Mouse (Mus musculus) cerebellum, adult 11 months (tissue): Measurements from ENCODE around the gene Slc1a5.
A peak's percentile ranks its signal among the peaks of the same experiment; 100 is the strongest.

Source experiments
- DNase-seq: peaks from one replicate; pipeline ENCODE4 v3.0.0; 2022

The Slc1a5 gene

DNA sequence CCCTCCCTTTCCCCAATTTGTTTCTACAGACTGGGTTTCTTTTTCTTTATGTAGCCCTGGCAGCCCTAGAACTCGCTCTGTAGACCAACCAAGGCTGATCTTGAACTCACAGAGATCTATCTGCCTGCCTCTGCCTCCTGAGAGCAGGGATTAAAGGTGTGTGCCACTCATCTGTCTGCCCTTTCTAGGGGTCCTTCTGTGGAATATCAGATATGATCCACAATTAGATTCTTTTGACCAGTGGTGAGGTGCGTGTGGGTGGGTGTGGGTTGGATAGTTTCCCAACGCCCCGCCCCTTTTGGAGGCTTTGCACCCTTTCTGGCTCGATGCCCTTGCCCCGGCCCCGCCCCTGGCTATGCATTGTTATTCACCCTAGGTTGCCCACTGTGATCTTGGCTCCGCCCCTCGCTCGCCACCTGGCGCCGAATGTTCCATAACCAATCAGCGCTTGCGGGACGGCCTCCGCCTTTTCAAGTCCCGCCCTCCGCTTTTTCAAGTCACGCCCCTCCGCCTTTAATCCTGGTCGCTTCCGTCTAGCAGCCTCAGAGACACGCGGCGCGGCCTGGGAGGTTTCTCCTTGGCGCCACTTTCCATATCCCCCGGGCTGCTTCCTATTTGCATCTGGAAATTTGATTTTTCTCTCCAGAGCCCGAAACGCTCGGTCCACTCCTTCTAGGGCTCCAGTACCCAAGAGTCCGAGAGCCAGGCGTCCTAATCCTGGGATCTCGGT is at the start of gene Slc1a5:
Gene Slc1a5, plus strand, starts transcription at position 516 of the 730 bp plus-strand sequence.
- DNase-seq, result peak; percentile 30

DNA sequence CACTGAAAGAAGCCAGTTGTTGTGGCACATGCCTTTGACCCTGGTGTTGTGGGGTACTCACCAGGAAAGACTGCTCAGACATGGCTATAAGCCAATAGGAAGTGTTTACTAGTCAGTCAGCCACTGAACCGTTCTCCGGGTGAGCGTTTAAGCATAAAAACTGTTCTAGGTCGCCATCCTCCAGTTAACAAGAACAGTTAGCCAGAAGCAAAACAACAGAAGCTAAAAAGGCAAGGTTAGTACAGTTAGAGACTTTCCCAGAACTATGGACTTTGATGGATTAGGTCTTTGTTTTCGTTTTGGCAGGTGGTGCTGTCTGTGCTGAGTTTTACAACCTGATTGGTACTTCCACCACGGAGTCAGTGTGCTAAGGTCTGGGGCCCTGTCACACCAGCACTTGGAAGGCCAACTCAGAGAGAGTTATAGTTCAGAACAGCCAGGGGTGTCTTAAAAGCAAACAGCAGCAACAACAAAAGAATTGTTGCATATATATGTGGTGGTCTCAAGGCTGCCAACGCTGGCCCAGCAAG is 49.2 kb upstream of the Slc1a5 start:
- no peak for DNase-seq

DNA sequence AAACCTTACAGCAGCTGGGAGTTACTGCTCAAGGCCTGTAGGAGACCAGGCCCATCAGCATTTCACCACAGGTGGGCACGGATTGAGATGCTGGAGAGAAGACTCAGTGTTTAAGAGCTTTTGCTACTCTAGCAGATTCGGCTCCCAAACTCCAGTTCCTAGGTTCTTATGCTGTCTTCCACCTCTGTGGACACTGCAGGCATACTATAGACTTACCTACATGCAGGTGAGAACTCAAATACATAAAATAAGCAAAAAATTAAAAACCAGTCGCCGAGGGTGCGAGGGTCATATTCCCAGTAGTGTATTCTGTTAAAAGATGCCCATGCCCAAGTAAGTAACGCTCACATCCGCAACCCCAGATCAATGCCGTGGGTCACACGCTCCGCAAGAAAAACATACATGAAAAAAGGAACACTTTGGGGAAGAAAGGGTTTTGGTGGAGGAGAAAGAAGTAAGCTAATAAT is 43.5 kb upstream of the Slc1a5 start:
- DNase-seq, result peak; percentile 37

DNA sequence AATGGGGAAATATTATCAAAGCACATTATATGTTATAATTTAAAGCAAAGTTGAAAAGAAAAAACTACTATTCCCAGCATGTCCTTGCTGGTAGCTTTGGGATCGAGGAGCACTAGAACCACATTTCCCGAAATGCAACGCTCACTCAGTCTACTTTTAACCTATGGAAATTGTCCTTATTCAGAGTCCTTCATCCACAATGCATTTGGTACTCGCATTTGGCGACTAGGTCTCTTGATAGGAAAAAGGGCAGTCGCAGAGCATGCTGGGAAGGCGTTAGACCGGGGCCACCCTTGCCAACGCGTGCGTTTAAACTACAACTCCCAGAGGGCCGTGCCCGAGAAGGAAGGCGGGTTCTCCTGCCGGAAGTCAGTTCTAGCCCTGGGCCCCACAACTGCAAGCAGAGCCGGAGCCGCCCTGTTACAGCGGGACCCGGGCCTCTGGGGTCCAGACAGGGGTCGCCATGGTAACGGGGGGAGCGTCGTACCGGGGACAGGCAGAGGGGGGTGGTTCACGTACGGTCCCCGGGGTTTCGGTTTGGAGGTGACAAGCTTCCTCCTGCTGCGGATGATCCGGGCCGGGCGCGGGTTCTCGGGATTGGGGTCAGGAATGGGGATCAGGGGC is 43.0 kb upstream of the Slc1a5 start, which contains the start of gene Ap2s1:
Gene Ap2s1, plus strand, starts transcription at position 338 of the 624 bp plus-strand sequence.
- peak; percentile 97 for DNase-seq

DNA sequence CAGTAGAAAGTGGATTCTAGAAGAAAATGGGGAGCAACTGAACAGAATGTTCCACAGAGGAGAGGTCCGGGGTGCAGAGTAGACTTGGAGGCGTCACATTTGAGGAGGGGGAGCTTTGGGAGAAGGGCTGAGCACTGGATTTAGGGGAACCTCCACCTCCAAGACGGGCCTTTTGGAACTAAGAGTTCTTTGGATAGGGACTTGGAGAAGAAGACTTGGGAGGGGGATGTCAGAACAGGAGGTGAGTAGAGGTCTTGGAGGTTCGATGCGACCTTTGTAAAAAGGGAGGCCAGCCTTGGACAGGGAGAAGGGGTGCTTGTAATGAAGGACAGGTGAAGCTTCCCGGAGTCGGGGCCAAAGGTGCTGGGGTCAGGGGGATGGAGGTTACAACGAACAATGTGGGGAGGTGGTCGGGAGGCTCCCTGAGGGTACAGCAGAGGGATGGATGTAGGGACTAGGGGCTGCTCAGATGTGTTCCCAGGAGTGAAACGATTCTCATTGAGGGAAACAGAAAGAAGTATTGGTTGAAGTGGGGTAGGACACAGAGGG is 42.0 kb upstream of the Slc1a5 start:
- DNase-seq, result peak; percentile 26

DNA sequence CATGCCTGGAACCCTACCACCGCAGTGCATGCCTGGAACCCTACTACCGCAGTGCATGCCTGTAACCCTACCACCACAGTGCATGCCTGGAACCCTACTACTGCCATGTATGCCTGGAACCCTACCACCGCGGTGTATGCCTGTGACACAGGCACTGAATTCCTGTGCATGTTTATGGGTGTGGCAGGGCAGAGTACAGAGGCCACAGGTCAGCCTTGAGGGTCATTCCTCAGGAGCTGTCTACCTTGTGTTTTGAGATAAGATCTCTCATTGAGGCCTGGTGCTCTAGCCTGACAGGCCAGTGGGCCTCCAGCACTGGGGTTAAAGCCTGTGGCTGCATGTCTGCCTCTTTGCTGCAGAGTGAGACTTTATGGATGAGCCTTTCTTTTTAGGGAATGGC is 35.8 kb upstream of the Slc1a5 start:
- no peak for DNase-seq

DNA sequence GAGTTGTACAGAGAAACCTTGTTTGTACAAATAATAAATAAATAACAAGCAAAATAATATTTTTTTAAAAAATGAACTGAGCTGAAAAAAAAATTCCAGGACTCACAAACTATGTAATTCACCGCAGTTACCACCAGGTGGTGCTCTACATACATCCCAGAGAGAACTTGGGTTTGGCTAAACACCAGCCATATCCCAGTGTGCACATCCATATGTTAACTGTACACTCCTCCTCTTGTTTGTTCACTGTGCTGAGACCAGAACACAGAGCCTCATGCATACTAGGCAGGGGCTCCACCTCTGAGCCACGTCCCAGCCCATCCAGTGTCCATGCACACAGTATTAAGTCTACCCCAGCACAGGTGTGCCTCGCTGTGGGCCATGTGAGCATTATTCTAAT is 35.0 kb upstream of the Slc1a5 start:
- peak; percentile 42 for DNase-seq

DNA sequence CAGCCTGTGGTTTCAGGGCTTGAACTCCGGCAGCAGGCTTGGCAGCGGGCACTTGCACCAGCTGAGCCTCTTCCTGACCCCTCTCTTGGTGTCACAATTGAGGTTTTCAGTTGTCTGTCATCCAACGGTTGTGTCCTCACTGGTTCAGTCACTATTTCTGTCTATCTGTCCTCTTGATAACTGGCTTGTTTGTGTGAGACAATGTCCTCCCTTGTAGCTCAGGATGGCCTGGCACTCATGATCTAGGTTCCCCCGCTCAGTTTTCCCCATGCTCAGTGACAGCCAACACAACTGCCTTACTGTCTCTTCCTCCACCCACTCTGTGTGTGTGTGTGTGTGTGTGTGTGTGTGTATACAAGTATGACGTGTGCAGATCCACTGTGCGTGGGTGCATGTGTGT is 33.5 kb upstream of the Slc1a5 start:
- DNase-seq, result no peak

DNA sequence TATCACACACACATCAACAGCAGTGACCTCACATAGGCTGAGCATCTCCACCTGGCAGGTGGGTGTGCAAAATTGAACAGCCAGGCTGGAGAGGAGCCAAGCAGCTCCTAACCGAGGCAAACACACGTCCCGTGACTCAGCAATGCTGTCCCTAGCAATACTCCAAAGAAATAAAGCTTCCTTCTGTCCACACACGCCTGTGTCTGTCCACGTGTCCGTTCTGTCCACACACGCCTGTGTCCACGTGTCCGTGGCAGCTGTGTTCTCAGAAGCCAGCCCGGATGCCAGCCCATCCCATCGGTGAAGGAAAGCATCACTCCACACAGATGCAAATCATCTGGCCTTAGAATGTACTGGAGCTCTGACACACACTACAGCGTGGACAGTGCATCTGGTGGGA is 29.1 kb upstream of the Slc1a5 start:
- no peak for DNase-seq

DNA sequence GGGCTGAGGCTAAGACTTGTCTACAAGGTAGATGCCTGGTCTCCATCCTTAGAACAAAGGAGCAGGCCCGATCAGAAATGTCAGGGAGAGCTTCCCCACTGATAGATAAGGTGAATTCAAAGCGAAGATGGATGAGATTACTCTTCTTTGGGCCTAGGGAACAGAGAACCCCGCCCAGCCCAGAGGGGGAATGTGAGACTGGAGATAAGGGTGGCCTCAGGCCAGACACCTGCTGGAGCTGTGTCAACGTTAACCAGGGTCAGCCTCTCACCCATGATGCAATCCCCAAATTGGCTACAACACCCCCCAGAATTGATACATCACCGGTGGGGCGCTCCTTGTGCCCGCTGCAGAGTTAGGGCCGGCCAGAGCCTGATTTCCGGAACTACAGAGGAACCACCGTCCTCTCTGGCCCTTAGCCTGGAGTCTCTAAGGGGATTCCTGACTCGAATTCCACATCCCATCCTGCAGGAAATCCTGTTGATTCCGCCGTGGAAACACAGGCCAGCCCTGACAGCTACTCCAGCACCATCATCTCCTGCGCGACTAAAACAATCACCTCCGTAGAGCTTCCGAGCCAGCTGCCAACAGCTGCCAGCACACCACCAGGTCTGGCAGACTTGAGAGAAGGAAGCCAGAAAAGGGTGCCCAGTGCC is 25.6 kb upstream of the Slc1a5 start:
- no peak for DNase-seq

DNA sequence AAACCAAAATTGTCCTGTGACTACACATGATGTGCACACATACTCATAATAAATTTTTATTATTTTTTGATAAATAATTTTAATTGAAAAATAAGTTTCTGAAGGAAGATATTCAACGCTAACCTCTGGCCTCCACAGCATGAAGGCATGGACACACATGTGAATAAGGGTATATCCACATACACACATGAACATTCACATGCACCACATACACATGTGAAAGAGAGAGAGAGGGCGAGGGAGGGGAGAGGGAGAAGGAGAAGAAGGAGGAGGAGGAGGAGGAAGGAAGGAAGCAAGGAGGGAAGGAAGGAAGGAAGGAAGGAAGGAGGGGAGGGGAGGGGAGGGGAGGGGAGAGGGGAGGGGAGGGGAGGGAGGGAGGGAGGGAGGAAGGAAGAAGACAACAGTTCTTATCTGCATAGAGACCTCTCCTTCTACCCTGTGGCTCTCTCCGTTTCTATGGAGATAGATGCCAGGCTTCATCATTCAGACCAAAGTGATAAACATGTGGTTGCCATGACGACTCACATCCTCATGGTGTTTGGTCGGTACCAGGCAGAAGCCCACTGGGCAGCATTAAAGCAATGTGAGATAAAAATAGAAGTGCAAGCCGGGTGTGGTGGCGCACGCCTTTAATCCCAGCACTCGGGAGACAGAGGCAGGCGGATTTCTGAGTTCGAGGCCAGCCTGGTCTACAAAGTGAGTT is 22.1 kb upstream of the Slc1a5 start:
- DNase-seq, result no peak

DNA sequence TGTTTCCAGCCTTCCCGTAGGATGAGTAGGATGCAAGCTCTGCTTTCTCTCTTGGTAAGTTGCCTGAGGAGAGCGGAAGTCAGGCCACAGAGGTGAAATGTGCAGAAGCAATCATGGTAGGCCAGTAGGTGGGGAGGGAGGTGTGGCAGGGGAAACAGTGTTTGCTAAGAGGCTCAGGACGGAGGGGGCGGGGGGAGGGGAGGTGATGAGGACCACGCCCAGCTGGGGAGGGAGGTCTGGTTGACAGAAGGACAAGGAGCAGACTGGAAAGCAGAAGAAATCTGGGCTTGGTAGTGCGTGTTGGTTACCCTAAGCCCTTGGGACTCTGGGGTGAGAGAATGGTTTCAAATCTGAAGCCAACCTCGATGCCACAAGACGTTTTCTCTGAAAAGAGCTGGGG is 20.8 kb upstream of the Slc1a5 start:
- DNase-seq, result no peak

DNA sequence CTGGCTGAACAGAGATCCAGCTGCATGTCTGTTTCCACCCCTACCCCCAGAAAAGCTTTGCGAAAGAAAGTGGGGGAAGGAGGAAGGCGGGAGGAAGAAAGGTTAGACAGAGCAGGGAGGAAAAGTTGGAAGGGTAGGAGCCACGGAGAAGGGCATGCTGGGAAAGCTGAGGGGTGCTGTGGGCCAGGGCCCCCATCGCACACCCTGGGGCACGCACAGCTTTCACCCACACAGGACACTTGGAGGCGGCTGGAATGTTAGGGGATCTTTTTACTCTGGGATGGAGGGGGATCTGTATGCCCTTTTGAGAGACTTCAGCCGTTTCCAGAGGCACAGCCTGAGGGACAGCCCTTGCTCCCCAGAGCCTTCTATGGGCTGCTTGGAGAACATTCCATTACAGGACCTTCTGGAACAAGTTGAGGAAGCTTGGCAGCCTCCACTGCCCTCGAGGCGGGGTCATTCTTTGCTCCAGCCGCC is 20.1 kb upstream of the Slc1a5 start:
- no peak for DNase-seq

DNA sequence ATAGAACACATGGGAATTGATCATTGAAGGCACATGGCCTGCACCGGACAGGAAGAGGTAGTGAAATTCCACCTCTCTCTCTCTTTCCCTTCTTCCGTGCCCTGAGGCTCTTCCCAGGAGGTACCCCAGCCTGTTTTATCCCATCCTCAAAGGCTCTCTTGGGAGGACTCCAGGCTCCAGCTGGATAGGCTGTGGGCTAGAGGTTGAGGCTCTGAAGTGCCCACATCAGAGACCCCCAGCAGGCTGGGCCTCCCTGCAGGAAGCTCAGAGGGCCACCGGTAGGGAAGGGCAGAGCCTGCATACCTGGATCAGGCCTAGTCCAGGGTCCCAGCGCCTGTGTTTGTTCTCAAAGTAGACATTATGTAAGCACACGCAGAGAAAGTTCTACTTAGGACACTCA is 19.5 kb upstream of the Slc1a5 start:
- DNase-seq, result no peak

DNA sequence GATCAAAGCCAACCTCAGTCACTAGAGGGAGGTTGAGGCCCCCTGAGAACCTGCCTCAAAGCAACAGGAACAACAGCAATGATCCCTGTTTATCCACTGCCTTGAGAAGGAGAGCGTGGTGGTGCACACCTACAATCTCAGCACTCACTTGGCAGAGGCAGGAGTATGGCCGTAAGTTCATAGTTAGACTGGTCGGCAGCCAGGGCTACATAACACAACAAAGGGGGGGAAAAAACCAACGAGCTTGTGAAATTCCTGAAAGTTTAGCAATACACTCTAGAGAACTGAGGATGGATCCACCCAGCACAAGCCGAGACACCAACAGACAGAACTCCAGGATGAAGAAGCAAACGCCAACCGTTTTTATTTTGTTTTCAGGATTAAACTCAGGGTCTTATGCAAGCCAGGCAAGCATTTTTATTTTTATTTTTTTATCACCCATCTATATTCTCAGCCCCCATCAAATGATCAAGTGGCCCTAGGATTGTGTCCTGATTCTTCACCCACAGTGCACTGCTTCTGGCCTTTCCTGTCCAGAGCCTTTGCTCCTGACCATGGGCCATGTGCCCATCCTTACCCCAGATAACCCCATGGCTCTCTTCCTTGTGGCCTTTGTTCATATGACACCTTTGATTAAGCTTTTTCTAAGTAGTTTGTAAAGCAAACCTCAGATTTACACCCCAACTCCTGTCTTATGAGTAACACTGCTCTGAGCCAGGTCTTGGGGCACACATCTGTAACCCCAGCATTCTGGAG is 17.5 kb upstream of the Slc1a5 start:
- no peak for DNase-seq

DNA sequence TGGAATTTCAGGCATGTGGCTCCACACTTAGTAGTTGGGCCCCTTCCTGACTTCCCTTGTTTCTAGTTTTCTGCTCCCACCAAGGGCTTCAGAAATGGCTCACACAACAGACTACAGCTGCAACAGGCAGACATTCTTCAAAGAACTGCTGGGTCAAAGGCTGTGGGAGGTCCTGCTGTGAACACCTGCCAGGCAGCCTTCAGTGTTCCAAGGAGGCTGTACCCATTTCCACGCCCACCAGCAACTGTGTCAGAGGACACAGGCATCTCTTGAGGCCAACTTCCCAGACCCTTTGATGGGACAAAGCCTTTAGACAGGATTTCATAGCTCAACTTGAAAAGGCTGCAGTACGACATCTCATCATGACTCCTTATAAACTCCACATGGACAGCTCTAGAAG is 14.7 kb upstream of the Slc1a5 start:
- DNase-seq, result no peak

DNA sequence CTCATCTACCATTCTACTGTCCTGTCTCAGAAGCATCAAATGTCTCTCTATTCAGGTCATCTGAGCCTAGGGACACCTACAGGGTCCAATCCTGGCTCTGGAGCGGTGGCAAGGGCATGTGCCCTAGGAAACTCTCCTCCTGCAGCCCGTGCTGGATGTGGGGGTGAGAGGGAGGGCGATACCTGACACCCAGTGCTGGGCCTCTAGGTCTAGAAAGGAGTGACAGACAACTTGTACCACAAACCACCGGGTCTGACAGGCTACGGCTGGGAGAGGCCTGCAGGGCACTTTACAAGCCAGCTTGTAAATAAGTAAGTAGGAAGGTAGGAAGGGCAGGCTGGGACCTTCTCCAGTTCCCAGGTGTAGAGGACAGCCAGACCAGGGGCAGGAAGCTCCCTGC is 5.3 kb upstream of the Slc1a5 start:
- DNase-seq, result no peak

DNA sequence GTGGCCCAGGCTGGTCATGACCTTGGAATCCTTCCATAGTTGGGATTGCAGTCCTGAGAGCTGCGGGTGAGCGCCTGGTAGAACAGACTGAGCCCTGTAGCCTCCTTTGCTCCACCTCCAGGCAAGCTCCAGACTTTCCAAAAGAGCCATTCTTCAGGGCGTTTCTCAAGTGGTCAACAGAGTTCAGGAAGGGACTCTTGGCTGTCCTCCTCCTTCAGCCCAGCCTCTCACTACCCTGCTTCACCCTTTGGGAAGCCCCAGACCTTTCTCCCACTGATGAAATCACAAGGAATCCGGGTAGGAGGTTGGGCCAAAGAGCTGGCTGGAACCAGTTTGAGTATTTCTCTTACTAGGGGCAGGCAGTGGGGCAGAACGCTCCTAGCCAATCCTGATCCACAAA is 1.1 kb upstream of the Slc1a5 start:
- DNase-seq, result no peak

DNA sequence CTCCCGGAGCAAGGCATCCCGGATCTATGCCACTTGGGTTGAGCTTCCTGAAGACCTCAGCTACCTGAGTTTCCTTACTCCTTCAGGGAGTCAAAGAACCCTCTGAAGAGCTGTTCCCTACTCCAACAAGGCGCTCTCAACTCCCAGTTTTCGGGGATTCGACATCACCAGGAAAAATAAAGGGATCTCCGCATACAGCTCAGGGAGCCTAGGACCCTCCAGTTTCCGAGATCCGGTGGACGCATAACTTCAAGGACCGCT is 345 bp downstream of the Slc1a5 start:
- no peak for DNase-seq

DNA sequence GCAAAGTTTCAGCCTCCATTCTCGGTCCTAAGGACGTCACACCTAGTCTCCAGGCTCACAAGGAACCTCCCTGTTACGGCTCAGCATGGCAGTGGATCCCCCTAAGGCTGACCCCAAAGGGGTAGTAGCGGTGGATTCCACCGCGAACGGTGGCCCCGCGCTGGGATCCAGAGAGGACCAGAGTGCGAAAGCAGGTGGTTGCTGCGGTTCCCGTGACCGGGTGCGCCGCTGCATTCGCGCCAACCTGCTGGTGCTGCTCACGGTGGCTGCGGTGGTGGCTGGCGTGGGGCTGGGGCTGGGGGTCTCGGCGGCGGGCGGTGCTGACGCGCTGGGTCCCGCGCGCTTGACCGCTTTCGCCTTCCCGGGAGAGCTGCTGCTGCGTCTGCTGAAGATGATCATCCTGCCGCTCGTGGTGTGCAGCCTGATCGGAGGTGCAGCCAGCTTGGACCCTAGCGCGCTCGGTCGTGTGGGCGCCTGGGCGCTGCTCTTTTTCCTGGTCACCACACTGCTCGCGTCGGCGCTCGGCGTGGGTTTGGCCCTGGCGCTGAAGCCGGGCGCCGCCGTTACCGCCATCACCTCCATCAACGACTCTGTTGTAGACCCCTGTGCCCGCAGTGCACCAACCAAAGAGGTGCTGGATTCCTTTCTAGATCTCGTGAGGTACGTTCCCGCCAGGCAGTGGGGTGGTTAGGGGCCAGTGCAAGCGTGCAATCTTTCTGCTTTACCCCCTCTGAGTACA is 845 bp downstream of the Slc1a5 start:
- no peak for DNase-seq

DNA sequence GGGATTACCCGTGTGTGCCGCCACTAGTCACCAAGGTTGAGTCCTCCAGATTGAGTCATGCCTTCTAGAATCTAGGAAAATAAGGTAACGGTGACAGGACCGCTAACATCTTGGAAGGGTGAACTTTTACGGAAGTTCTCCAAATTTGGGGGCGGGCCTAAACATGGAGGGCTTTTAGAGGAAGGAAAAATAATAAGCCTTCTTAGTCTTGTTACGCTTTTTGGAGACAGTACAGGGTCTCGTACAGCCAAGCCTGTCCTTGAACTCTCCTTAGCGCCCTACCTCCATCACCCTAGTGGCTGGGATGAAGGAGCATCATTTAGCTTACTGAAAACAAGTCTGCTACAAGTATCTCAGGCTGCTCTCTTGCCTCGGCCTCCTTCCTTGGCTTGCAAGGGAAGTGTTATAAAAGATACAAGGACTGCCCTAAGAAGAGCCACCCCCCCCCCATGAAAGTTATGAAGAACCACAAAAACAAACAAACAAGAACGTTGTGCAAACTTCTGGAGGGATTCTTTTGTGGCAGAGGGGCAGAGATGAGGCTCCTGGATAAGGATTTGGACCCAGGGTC is 1.5 kb downstream of the Slc1a5 start:
- DNase-seq, result no peak
